Mouse (Mus musculus) forebrain, embryonic 15.5 days (tissue): ENCODE measurements around the gene Bcl9l. TPM values are rescaled to one million over a fixed set of nuclear protein-coding genes. Genes with fewer than 3 reads are reported as not detected.
"Not testable (repeated sequence)": the region's sequence is repeated elsewhere in the genome, so short reads cannot be mapped to it uniquely, and the experiment has no call there.

Source experiments
- ATAC-seq: fragments of 200-750 bp; cut with Nextera tagmentation; replicated peaks from 2 replicates; pipeline ENCODE4 v1.8.0; 2017; ENCODE audit warnings: mild to moderate bottlenecking, moderate TSS enrichment, moderate library complexity
- H3K27ac ChIP-seq: fragments of 300-500 bp; sonication (generic); replicated peaks from 2 replicates; pipeline ENCODE4 v1.5.1; 2015; ENCODE audit warnings: mild to moderate bottlenecking, inconsistent platforms
- H3K27me3 ChIP-seq: fragments of 300-500 bp; sonication (generic); 2 replicates; pipeline ENCODE4 v1.6.1; 2015; ENCODE audit warnings: inconsistent platforms
- H3K36me3 ChIP-seq: fragments of 300-500 bp; sonication (generic); 2 replicates; pipeline ENCODE4 v1.6.1; 2015; ENCODE audit warnings: mild to moderate bottlenecking, inconsistent platforms
- H3K4me1 ChIP-seq: fragments of 300-500 bp; sonication (generic); 2 replicates; pipeline ENCODE4 v1.6.1; 2015; ENCODE audit warnings: inconsistent platforms
- H3K4me2 ChIP-seq: fragments of 300-500 bp; sonication (generic); replicated peaks from 2 replicates; pipeline ENCODE4 v1.6.1; 2015; ENCODE audit warnings: mild to moderate bottlenecking, inconsistent platforms
- H3K4me3 ChIP-seq: fragments of 300-500 bp; sonication (generic); 2 replicates; pipeline ENCODE4 v1.5.1; 2015; ENCODE audit warnings: mild to moderate bottlenecking, inconsistent platforms
- H3K9ac ChIP-seq: fragments of 300-500 bp; sonication (generic); replicated peaks from 2 replicates; pipeline ENCODE4 v1.6.1; 2015; ENCODE audit warnings: mild to moderate bottlenecking, inconsistent platforms
- H3K9me3 ChIP-seq: fragments of 300-500 bp; sonication (generic); 2 replicates; pipeline ENCODE4 v1.6.1; 2016; ENCODE audit warnings: inconsistent platforms
- WGBS: fragments of 180-500 bp; shearing (Covaris S2); methylation state at CpG from one replicate; pipeline ENCODE4 v1.1.7; 2015; ENCODE audit warnings: mixed read lengths; 5-methylcytosine and 5-hydroxymethylcytosine counted together
- polyA plus RNA-seq: library from polyadenylated mRNA; unstranded; fragments of >200 nt; fragmentation: Nextera tagmentation; extraction: Ambion mirVana; gene quantifications from 2 replicates; pipeline ENCODE4 v1.2.1, GENCODE M21; 2015

The Bcl9l gene
- 13.6 and 14.4 TPM in 2 replicates for polyA plus RNA-seq

DNA sequence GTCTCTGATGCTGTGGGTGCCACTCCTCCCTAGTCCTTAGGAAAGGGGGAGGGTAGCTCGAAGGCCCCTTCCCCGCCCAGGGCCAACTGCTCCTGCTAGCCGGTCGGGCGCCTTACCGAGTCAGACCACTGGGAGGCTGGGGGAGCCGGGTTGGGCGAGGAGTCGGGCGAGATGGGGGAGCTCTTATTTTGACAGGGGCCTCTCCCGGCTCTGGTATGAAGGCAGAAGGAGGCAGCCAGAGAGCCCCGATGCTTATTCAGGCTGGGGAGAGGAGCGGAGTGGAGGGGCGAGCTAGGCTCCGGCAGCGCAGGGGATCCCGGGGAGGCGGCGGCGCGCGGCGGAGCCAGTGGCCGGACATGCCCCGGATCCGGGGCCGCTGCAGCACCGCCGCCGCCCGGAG, at the start of gene Bcl9l:
Gene Bcl9l (plus strand): TSS at position 274 of the 400 bp plus-strand sequence.
- peak; percentile 68 for ATAC-seq
- peak within 1 kb of the TSS; percentile 99 for H3K9ac ChIP-seq
- H3K9me3 ChIP-seq: no peaks in the 10 kb centered on the region
- H3K4me3 ChIP-seq: peak within 1 kb of the TSS; percentile 97
- peak within 1 kb of the TSS; percentile 87 for H3K4me2 ChIP-seq
- WGBS: under 1% methylated on average over 30 of the region's 31 CpGs
- H3K27ac ChIP-seq: peak within 1 kb of the TSS; percentile 99
- no peaks in the 10 kb centered on the region for H3K36me3 ChIP-seq
- H3K4me1 ChIP-seq: peaks cover 70% of the 10 kb centered on the region
- no peaks in the 10 kb centered on the region for H3K27me3 ChIP-seq

DNA sequence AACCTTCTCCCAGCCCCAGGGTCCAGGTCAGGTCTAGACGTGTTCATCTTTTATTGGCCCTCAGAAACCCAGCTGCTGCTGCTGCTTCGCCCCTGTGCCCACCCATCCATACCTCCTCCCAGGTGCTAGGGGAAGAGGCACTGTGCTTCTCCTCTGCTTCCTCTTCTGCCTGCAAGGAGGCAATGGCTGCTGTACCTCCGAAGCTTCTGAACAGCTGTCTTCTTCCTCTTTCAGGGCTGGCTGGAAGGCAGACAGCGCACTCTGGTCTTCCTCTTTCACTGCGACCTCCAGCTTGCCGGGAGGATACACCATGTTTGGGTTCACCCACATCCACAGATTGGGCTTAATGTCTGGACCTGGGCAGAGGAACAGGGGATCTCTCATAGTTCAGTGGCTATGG, 46.9 kb upstream of the Bcl9l start:
- no peak for ATAC-seq
- no peaks in the 10 kb centered on the region for H3K36me3 ChIP-seq
- H3K4me2 ChIP-seq: no peak overlapping the region
- no peak overlapping the region for H3K27ac ChIP-seq
- no peaks in the 10 kb centered on the region for H3K27me3 ChIP-seq
- H3K9ac ChIP-seq: no peak overlapping the region
- no peak overlapping the region for H3K4me3 ChIP-seq
- H3K9me3 ChIP-seq: no peaks in the 10 kb centered on the region
- no peaks in the 10 kb centered on the region for H3K4me1 ChIP-seq
- WGBS: 89% methylated on average over 6 of the region's 6 CpGs

DNA sequence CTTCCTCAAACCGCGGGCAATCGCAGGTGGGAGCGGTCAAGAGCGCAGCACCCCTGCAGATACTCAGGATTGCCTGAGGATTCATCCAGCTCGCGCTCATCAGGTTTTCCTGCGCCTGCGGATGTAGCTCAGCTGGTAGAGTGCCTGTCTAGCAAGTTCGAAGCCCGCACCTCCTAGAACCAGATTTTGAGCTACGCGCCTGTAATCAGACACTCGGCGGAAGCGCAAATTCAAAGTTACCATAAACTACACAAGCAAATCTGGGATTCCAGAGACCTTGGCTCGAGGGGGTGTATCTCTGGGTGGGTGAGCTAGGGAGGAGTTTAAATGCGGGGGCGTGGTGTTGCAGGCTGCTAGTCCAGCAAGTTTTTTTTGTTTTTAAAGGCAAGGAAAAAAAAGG, 41.7 kb upstream of the Bcl9l start, which contains the start of gene Foxr1:
Gene Foxr1 (minus strand): TSS at position 176 of the 400 bp plus-strand sequence.
- Histone ChIP-seq H3K4me3 (no peak within 1 kb of the TSS), H3K27ac (no peak within 1 kb of the TSS), H3K4me1 (no peaks in the 10 kb centered on the region), H3K9ac (no peak within 1 kb of the TSS), H3K4me2 (no peak within 1 kb of the TSS), H3K9me3 (no peaks in the 10 kb centered on the region), H3K27me3 (no peaks in the 10 kb centered on the region), H3K36me3 (no peaks in the 10 kb centered on the region)
- 87% methylated on average over 19 of the region's 19 CpGs for WGBS
- no peak for ATAC-seq

DNA sequence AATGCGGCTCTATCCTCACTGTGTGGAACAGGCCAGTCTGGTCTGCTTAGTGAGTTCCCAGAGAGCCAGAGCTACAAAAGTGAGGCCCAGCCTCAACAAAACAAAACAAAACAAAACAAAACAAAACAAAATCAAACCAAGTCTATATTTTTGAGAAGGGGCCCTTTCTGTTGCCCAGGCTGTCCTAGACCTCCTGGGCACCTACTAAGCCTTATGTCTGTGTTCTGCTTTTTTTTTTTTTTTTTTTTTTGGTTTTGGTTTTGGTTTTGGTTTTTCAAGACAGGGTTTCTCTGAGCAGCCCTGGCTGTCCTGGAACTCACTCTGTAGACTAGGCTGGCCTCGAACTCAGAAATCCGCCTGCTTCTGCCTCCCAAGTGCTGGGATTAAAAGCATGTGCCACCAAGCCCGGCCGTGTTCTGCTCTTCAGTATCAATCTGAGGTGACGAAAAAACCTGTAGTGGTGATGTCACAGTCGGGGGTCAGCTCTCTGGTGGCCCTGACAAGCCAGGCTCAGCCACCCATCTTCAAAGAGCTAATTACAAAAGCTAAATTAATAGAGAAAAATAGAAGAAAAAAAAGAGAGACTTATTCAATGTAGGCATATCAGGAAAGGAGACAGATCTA, 38.1 kb upstream of the Bcl9l start:
- not testable (repeated sequence) for H3K36me3 ChIP-seq, H3K27me3 ChIP-seq, H3K4me3 ChIP-seq, H3K9ac ChIP-seq, H3K4me1 ChIP-seq, ATAC-seq, H3K27ac ChIP-seq, H3K4me2 ChIP-seq, H3K9me3 ChIP-seq
- WGBS: 87% methylated on average over 7 of the region's 7 CpGs

DNA sequence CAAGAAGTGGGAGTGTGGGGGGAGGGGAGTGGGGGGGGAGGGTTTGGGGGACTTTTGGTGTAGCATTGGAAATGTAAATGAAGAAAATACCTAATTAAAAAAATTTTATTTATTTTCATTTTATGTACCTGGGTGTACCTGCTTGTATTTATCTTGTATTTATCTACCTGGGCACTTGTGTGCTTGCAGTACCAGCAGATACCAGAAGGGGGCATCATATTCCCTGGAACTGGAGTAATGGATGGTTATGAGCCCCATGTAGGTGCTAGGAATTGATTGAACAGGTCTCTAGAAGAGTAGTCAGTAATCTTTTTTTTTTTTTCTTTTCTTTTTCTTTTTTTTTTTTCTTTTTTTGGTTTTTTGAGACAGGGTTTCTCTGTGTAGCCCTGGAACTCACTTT, 32.2 kb upstream of the Bcl9l start:
- no peak overlapping the region for H3K9ac ChIP-seq

DNA sequence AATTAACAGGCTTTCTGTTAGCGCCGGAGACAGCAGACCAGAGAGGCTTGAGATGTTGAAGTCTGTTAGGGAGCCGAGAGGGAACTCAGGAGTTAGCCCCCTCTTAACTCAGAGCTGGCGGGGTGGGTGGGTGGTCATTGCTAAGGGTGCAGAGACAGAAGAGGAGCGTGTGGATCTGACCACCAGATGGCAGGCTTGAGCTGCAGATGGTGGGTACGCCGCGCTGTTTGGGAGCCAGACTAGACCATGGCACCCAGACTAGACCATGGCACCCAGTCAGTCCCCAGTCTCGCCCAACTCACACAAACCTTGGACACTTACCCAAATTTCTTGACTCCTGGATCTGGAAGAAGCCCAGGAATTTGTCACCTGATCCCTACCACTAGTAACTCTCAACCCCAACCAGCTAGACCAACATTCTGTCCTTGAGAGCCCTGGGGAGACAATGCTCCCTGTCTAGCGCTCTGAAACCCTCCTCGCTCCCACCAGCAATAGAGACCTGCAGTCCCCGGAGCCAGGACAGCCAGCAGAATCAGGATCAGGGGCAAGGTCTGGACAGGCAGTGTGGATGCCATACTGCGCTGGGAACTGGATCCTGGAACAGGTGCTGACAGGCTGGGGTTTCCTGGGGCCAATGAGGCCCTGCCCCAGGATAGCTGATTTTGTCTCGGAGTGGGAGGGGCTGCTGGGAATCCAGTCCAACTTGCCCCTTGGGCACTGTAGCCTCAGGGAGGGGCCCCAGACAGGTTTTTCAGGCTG, 28.3 kb upstream of the Bcl9l start:
- ATAC-seq: peak; percentile 73
- Histone ChIP-seq H3K27me3 (0 out of 2 replicates have a peak, but pooled peaks cover 4% of the 10 kb centered on the region), H3K4me1 (peaks cover 39% of the 10 kb centered on the region), H3K36me3 (no peaks in the 10 kb centered on the region), H3K4me3 (no peak overlapping the region), H3K4me2 (no peak overlapping the region), H3K9me3 (no peaks in the 10 kb centered on the region), H3K27ac (no peak overlapping the region), H3K9ac (no peak overlapping the region)
- 10% methylated on average over 14 of the region's 14 CpGs for WGBS

More for the DNA sequence above, 32.2 kb upstream of the Bcl9l start:
- H3K4me1 ChIP-seq: peaks cover 9% of the 10 kb centered on the region; the same call in 1 of the 2 replicates
- 0 out of 2 replicates have a peak, but pooled peaks cover 4% of the 10 kb centered on the region for H3K27me3 ChIP-seq
- no peaks in the 10 kb centered on the region for H3K9me3 ChIP-seq
- H3K36me3 ChIP-seq: no peaks in the 10 kb centered on the region
- no peak overlapping the region for H3K27ac ChIP-seq
- no peak for ATAC-seq
- no peak overlapping the region for H3K4me3 ChIP-seq
- no peak overlapping the region for H3K4me2 ChIP-seq

DNA sequence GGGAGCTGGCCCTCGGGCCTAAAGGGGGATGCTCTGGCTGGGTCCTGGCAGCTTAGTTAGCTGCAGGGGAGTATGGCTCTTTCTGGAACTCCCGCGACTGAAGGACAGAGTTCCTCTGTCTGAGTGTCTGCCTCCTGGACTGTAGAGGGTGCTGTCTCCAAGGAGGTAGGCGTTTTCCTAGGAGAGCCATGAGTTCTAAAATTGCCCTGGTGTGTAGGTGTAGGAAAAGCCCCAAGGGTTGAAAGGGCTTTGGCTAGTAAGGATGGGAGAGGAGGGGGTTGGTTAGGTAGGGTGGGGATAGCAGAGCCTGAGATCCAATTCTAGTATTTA, 27.8 kb upstream of the Bcl9l start, which contains the start of gene Upk2:
Gene Upk2 (minus strand): TSS at position 86 of the 330 bp plus-strand sequence.
- 25% methylated on average over 4 of the region's 4 CpGs for WGBS
- H3K9me3 ChIP-seq: no peaks in the 10 kb centered on the region
- no peak for ATAC-seq
- H3K27ac ChIP-seq: 0 out of 2 replicates have a peak within 1 kb of the TSS, but pooled peaks have one; percentile 95
- H3K36me3 ChIP-seq: no peaks in the 10 kb centered on the region
- H3K4me3 ChIP-seq: no peak within 1 kb of the TSS
- no peak within 1 kb of the TSS for H3K9ac ChIP-seq
- H3K4me1 ChIP-seq: peaks cover 39% of the 10 kb centered on the region
- 0 out of 2 replicates have a peak, but pooled peaks cover 4% of the 10 kb centered on the region for H3K27me3 ChIP-seq
- no peak within 1 kb of the TSS for H3K4me2 ChIP-seq

DNA sequence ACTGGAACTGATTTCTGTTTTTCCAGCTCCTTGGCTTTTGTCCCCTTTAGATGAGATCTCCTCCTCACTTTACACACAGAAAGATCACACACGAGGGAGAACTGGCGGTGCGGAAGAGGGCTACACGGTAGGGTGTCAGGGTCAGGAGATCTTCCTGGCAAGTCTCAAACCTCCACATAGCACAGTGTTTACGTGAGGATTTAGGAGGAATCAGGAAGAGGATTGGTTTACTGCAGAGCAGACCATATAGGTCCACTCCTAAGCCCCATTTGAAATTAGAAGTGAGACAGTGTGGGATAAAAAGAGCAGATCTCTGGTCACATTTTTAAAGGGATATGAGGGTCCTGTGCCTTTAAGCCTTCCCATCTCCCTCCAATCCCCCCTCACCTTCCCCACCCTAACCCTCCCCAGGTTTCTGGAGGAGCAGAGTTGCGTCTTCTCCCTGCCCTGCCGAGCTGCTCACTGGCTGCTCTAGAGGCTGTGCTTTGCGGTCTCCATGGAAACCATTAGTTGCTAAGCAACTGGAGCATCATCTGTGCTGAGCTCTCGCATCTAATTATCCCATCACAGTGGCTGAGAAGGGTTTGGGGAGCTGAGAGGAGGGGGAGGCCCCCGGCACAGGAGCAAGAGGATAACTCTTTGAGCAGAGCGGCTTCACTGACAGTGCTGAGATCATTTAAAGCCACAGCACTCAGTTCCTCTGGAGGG, 25.4 kb upstream of the Bcl9l start:
- 1% methylated on average over 11 of the region's 11 CpGs for WGBS
- ATAC-seq: peak; percentile 97
- Histone ChIP-seq H3K4me3 (peak overlapping the region; percentile 23), H3K4me1 (peaks cover 39% of the 10 kb centered on the region), H3K27ac (peak overlapping the region; percentile 95), H3K9me3 (no peaks in the 10 kb centered on the region), H3K36me3 (no peaks in the 10 kb centered on the region), H3K4me2 (peak overlapping the region; percentile 39), H3K9ac (peak overlapping the region; percentile 34; the same call in 1 of the 2 replicates), H3K27me3 (0 out of 2 replicates have a peak, but pooled peaks cover 4% of the 10 kb centered on the region)

DNA sequence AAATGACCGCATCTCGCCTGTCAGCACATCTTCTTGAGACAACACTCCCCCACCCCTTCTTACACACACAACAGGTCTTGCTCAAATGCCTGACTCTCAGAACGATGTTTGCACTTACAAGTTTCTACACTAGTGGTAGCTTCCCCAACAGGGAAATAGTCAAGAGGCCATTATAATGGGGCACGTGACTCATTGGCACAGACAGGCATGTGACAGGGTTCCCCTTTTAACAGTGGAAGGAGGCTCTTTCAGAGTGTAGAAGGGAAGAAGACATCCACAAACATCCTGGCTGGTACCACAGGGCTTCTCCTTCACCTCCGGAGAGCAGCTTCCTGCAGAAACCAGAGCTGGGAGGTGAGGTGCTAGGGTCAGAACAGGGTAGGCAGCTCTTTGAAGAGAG, 20.7 kb upstream of the Bcl9l start:
- H3K4me1 ChIP-seq: peaks cover 16% of the 10 kb centered on the region
- no peaks in the 10 kb centered on the region for H3K9me3 ChIP-seq
- no peak overlapping the region for H3K27ac ChIP-seq
- no peak for ATAC-seq
- H3K9ac ChIP-seq: no peak overlapping the region
- H3K36me3 ChIP-seq: no peaks in the 10 kb centered on the region
- WGBS: 87% methylated on average over 5 of the region's 5 CpGs
- no peak overlapping the region for H3K4me2 ChIP-seq
- H3K4me3 ChIP-seq: no peak overlapping the region
- H3K27me3 ChIP-seq: no peaks in the 10 kb centered on the region

DNA sequence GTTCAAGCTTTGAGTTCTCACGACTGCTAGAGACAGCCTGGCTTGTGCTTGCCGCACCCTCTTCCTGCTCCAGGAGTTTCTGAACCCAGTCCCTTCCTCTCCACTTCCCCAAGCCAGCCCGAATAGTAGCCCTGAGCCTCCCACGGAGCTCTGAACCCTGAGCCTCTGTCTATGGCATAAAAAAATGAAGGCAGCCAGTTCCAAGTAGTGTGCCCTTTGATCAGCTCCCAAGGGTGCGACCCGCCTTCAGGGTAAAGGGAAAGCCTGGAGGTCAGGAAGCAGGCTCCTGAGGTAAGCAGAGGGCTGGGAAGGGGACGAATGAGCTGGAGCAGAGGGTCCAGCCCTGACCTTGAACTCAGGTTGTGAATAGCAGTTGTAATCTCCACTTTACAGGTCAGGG, 14.4 kb upstream of the Bcl9l start:
- Histone ChIP-seq H3K9me3 (no peaks in the 10 kb centered on the region), H3K4me3 (no peak overlapping the region), H3K9ac (no peak overlapping the region), H3K27ac (no peak overlapping the region; the same call in 1 of the 2 replicates), H3K27me3 (no peaks in the 10 kb centered on the region), H3K36me3 (no peaks in the 10 kb centered on the region), H3K4me2 (no peak overlapping the region), H3K4me1 (peaks cover 11% of the 10 kb centered on the region; the same call in 1 of the 2 replicates)
- WGBS: 61% methylated on average over 7 of the region's 7 CpGs
- no peak for ATAC-seq

DNA sequence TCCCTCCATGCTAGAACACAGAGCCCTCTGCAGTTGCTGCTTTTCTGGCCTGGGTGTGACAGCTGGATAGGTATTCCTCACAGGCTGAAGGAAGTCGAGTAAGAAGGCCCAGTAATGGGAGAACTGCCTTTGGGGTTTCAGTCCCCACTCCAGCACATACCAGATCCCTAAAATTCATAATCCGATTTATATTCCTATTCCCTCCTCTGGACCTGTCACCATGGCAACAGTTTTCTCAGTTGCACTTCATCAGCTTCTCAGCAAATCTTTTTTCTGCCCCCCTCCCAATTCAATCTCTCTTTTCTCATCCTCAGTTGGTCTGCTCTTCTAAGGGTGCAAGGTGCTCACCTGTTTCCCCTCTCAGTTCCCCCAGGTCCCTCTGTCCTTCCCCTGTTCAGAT, 13.8 kb upstream of the Bcl9l start:
- H3K36me3 ChIP-seq: no peaks in the 10 kb centered on the region
- H3K4me2 ChIP-seq: no peak overlapping the region
- no peak overlapping the region for H3K4me3 ChIP-seq
- ATAC-seq: no peak
- H3K27ac ChIP-seq: no peak overlapping the region; the same call in 1 of the 2 replicates
- peaks cover 11% of the 10 kb centered on the region; the same call in 1 of the 2 replicates for H3K4me1 ChIP-seq
- no peaks in the 10 kb centered on the region for H3K27me3 ChIP-seq
- WGBS: 52% methylated on average over 2 of the region's 2 CpGs
- H3K9me3 ChIP-seq: no peaks in the 10 kb centered on the region
- H3K9ac ChIP-seq: no peak overlapping the region

DNA sequence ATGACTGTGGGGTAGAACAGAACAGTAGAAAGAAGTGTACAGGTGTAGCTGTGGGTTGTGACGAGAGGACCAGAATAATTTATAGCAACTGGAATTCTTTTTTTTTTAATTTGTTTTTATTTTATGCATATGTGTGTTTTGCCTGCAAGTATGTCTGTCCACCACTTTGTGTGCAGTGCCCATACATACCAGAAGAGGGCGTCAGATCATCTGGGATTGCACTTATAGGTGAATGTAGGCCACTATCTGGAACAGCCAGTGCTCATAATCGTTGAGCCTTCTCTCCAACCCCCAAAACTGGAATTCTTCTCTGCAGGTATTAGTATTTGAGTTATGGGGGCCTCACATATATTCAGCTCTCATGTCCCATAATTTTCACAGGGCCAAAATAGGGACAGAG, 9.4 kb upstream of the Bcl9l start:
- Histone ChIP-seq H3K36me3 (no peaks in the 10 kb centered on the region), H3K27me3 (no peaks in the 10 kb centered on the region), H3K9ac (no peak overlapping the region), H3K4me2 (no peak overlapping the region), H3K4me1 (peaks cover 23% of the 10 kb centered on the region), H3K27ac (no peak overlapping the region), H3K4me3 (no peak overlapping the region), H3K9me3 (no peaks in the 10 kb centered on the region)
- WGBS: 68% methylated on average over 3 of the region's 3 CpGs
- ATAC-seq: no peak
